Mouse (Mus musculus) CH12.LX (cell line): ENCODE measurements around the gene Pde1c. TPM values are rescaled to one million over a fixed set of nuclear protein-coding genes. Genes with fewer than 3 reads are reported as not detected.

Experiments used
- DNase-seq: peaks from one replicate; pipeline ENCODE4 v3.0.0-alpha.2; 2013; ENCODE audit errors: extremely low read depth
- H3K27ac ChIP-seq: 2 replicates; pipeline ENCODE4 v1.5.1; 2012; ENCODE audit warnings: low read depth, mild to moderate bottlenecking, control low read depth, moderate library complexity; ENCODE audit not compliant: insufficient read depth
- H3K27me3 ChIP-seq: replicated peaks from 2 replicates; pipeline ENCODE3; 2012; ENCODE audit warnings: inconsistent platforms
- H3K36me3 ChIP-seq, 2 experiments: replicated peaks in 1 of 2; 2 replicates each; pipeline versions ENCODE3 to v1.6.1; 2012; ENCODE audit warnings: inconsistent platforms in 1 of 2, low read length in 1 of 2, mild to moderate bottlenecking in 1 of 2, mixed read lengths in 1 of 2, moderate library complexity in 1 of 2; ENCODE audit not compliant: control insufficient read depth in 1 of 2, insufficient read depth in 1 of 2
- H3K4me1 ChIP-seq, 2 experiments: 2 replicates each; pipeline ENCODE4 v1.6.1; 2012; ENCODE audit warnings: inconsistent platforms in 1 of 2, moderate library complexity in 1 of 2; ENCODE audit not compliant: insufficient read depth in 2 of 2, control insufficient read depth in 1 of 2
- H3K4me2 ChIP-seq: 2 replicates; pipeline ENCODE4 v1.6.1; 2012; ENCODE audit warnings: low read depth, mild to moderate bottlenecking, control low read depth; ENCODE audit not compliant: poor library complexity, insufficient read depth, severe bottlenecking
- H3K4me3 ChIP-seq, 3 experiments: fragments of 150-350 bp in 1 of 3; sonication (generic) in 1 of 3; replicated peaks in 1 of 3; 2 replicates each; pipeline versions ENCODE3 to v1.5.1; 2011 to 2012; ENCODE audit warnings: low read depth in 2 of 3, low read length in 2 of 3, mild to moderate bottlenecking in 2 of 3, moderate library complexity in 2 of 3, control low read depth in 1 of 3, improper control_type of control experiment in 1 of 3, inconsistent platforms in 1 of 3, mixed read lengths in 1 of 3; ENCODE audit not compliant: poor library complexity in 1 of 3
- H3K79me2 ChIP-seq: replicated peaks from 2 replicates; pipeline ENCODE4 v1.6.1; 2012; ENCODE audit warnings: mild to moderate bottlenecking, moderate library complexity; ENCODE audit not compliant: control insufficient read depth, poor library complexity, insufficient read depth, severe bottlenecking; ENCODE audit errors: extremely low read depth
- H3K9ac ChIP-seq: 2 replicates; pipeline ENCODE4 v1.6.1; 2012; ENCODE audit warnings: low read depth, mild to moderate bottlenecking, control low read depth, moderate library complexity; ENCODE audit not compliant: insufficient read depth
- H3K9me3 ChIP-seq: replicated peaks from 2 replicates; pipeline ENCODE3; 2012; ENCODE audit warnings: low read length, inconsistent platforms, mixed read lengths
- BHLHE40 ChIP-seq: IDR thresholded peaks from 2 replicates; pipeline ENCODE4 v1.6.1; 2011; ENCODE audit warnings: mild to moderate bottlenecking, low read depth, low read length, improper control_type of control experiment
- CHD1 ChIP-seq: IDR thresholded peaks from 2 replicates; pipeline ENCODE4 v1.6.1; 2012; ENCODE audit warnings: low read depth, low read length, improper control_type of control experiment, inconsistent platforms
- CHD2 ChIP-seq: IDR thresholded peaks from 2 replicates; pipeline ENCODE4 v1.6.1; 2011; ENCODE audit warnings: low read length, improper control_type of control experiment
- CTCF ChIP-seq, 2 experiments: IDR thresholded peaks in 1 of 2; conservative IDR thresholded peaks in 1 of 2; 2 replicates each; pipeline ENCODE4 v1.5.1; 2011 to 2012; ENCODE audit warnings: low read depth in 2 of 2, low read length in 2 of 2, improper control_type of control experiment in 1 of 2, inconsistent platforms in 1 of 2, mild to moderate bottlenecking in 1 of 2, moderate library complexity in 1 of 2
- E2F4 ChIP-seq: IDR thresholded peaks from 2 replicates; pipeline ENCODE4 v1.6.1; 2011; ENCODE audit warnings: low read depth, low read length, improper control_type of control experiment; ENCODE audit not compliant: insufficient replicate concordance
- ELF1 ChIP-seq: IDR thresholded peaks from 2 replicates; pipeline ENCODE4 v1.6.1; 2014; ENCODE audit warnings: low read depth, mild to moderate bottlenecking, inconsistent platforms, low read length, improper control_type of control experiment
- EP300 ChIP-seq: IDR thresholded peaks from 2 replicates; pipeline ENCODE4 v1.6.1; 2011; ENCODE audit warnings: low read length, improper control_type of control experiment
- GABPA ChIP-seq: IDR thresholded peaks from 2 replicates; pipeline ENCODE4 v1.6.1; 2012; ENCODE audit warnings: low read depth, low read length, improper control_type of control experiment, inconsistent platforms; ENCODE audit not compliant: insufficient replicate concordance
- HCFC1 ChIP-seq: IDR thresholded peaks from 2 replicates; pipeline ENCODE4 v1.6.1; 2012; ENCODE audit warnings: low read depth, mild to moderate bottlenecking, inconsistent platforms, low read length, improper control_type of control experiment
- JUN ChIP-seq: IDR thresholded peaks from 2 replicates; pipeline ENCODE4 v1.6.1; 2011; ENCODE audit warnings: low read depth, mild to moderate bottlenecking, low read length, improper control_type of control experiment, moderate library complexity; ENCODE audit not compliant: insufficient read depth
- KAT2A ChIP-seq: IDR thresholded peaks from 2 replicates; pipeline ENCODE4 v1.6.1; 2012; ENCODE audit warnings: low read length, improper control_type of control experiment, inconsistent platforms; ENCODE audit not compliant: insufficient replicate concordance
- MAFK ChIP-seq: IDR thresholded peaks from 2 replicates; pipeline ENCODE4 v1.6.1; 2011; ENCODE audit warnings: low read length, improper control_type of control experiment; ENCODE audit not compliant: insufficient replicate concordance
- MAX ChIP-seq: IDR thresholded peaks from 2 replicates; pipeline ENCODE4 v1.6.1; 2011; ENCODE audit warnings: low read length, improper control_type of control experiment
- MAZ ChIP-seq: IDR thresholded peaks from 2 replicates; pipeline ENCODE4 v1.6.1; 2012; ENCODE audit warnings: low read depth, mild to moderate bottlenecking, inconsistent platforms, low read length, improper control_type of control experiment, moderate library complexity
- MYC ChIP-seq: IDR thresholded peaks from 2 replicates; pipeline ENCODE4 v1.6.1; 2011; ENCODE audit warnings: low read depth, mild to moderate bottlenecking, improper control_type of control experiment, low read length
- PAX5 ChIP-seq: IDR thresholded peaks from 2 replicates; pipeline ENCODE4 v1.6.1; 2012; ENCODE audit warnings: low read length, inconsistent platforms, mixed read lengths
- POLR2A ChIP-seq: IDR thresholded peaks from 2 replicates; pipeline ENCODE4 v1.6.1; 2011; ENCODE audit warnings: low read depth, mild to moderate bottlenecking, improper control_type of control experiment, low read length
- POLR2AphosphoS2 ChIP-seq: IDR thresholded peaks from 2 replicates; pipeline ENCODE4 v1.6.1; 2011; ENCODE audit warnings: low read depth, low read length, improper control_type of control experiment
- RAD21 ChIP-seq: IDR thresholded peaks from 2 replicates; pipeline ENCODE4 v1.6.1; 2011; ENCODE audit warnings: low read depth, mild to moderate bottlenecking, low read length, improper control_type of control experiment, moderate library complexity
- RCOR1 ChIP-seq: conservative IDR thresholded peaks from 2 replicates; pipeline ENCODE4 v1.6.1; 2012; ENCODE audit warnings: low read depth, mild to moderate bottlenecking, inconsistent platforms, low read length, improper control_type of control experiment
- SMC3 ChIP-seq: IDR thresholded peaks from 2 replicates; pipeline ENCODE4 v1.6.1; 2011; ENCODE audit warnings: low read depth, low read length, improper control_type of control experiment
- TCF12 ChIP-seq: IDR thresholded peaks from 2 replicates; pipeline ENCODE4 v1.6.1; 2014; ENCODE audit warnings: low read depth, mild to moderate bottlenecking, inconsistent platforms, low read length, improper control_type of control experiment
- USF1 ChIP-seq: IDR thresholded peaks from 2 replicates; pipeline ENCODE4 v1.6.1; 2014; ENCODE audit warnings: low read depth, mild to moderate bottlenecking, inconsistent platforms, low read length, improper control_type of control experiment
- USF2 ChIP-seq: conservative IDR thresholded peaks from 2 replicates; pipeline ENCODE4 v1.6.1; 2011; ENCODE audit warnings: low read depth, low read length, improper control_type of control experiment
- ZC3H11A ChIP-seq: IDR thresholded peaks from 2 replicates; pipeline ENCODE4 v1.6.1; 2012; ENCODE audit warnings: low read depth, mild to moderate bottlenecking, inconsistent platforms, low read length, improper control_type of control experiment
- ZKSCAN1 ChIP-seq: IDR thresholded peaks from 2 replicates; pipeline ENCODE4 v1.6.1; 2012; ENCODE audit warnings: low read depth, inconsistent platforms, low read length, improper control_type of control experiment, borderline replicate concordance
- dilution Hi-C: fragments of 300-500 bp; cut with MboI; formaldehyde crosslinking; loops from 2 replicates; pipeline ENCODE4 v1.14.3; 2020; ENCODE audit warnings: low sequenced_read_pairs; ENCODE audit not compliant: extremely low pct_unique_long_range_greater_than_20kb, extremely low pct_ligation_motif_present
- in situ Hi-C: fragments of 300-500 bp; cut with MboI; formaldehyde crosslinking; loops from 3 replicates; pipeline ENCODE4 v1.14.3; 2019; ENCODE audit warnings: low sequenced_read_pairs, low pct_ligation_motif_present, low pct_unique_long_range_greater_than_20kb, mixed read lengths
- polyA plus RNA-seq: library from polyadenylated mRNA; unstranded; fragments of >175 nt; gene quantifications from 2 replicates; pipeline ENCODE4 v1.2.1, GENCODE M21; 2012; ENCODE audit warnings: low read depth; ENCODE audit not compliant: insufficient read length
- total RNA-seq, 2 experiments: library from RNA; depleted of rRNA; stranded (reverse); fragments of 300-350 nt in 1 of 2; fragments of >200 nt in 1 of 2; gene quantifications; 2 replicates each; pipeline ENCODE4 v1.2.3; 2012 to 2014

The Pde1c gene
- total and polyA plus RNA-seq, 3 experiments: 2.3 to 3.8 (median 2.4) TPM

DNA sequence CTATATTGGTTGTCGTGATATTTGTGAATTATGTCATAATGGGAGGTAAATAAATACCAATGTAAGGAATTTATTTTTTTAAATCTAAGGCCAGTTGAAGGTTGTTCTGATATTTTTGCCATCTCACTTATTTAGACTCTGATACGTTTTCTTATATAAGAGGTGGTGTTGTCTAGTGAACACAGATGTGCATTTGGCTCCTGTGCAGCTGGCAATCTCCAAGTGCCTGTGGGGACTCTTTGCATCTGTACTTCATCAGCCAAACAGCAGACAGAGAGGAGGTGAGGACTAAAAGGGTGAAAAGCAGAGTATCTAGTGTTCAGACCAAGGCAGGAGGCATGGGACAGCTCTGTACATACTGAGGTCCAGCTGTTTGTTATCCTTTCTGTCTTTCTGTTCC is 536.7 kb downstream of the Pde1c start:
- H3K36me3 ChIP-seq: no peaks in the 10 kb centered on the region
- in situ Hi-C loops: no loop called here
- no peaks in the 10 kb centered on the region for H3K79me2 ChIP-seq
- H3K27me3 ChIP-seq: no peaks in the 10 kb centered on the region
- H3K27ac ChIP-seq: no peak overlapping the region
- H3K4me2 ChIP-seq: no peak overlapping the region
- H3K9ac ChIP-seq: no peak overlapping the region
- no peak for DNase-seq
- dilution Hi-C loops: no loop called here
- peaks cover 2 to 19% of the 10 kb centered on the region in 2 experiments; a peak in 3 of 4 replicates for H3K4me1 ChIP-seq
- no peak overlapping the region for H3K4me3 ChIP-seq
- TF ChIP-seq POLR2AphosphoS2 (no peak), CHD2 (no peak), CHD1 (no peak), USF1 (no peak), BHLHE40 (no peak), MAFK (no peak), MAZ (no peak), USF2 (no peak), MYC (no peak), PAX5 (no peak), RAD21 (no peak), ZC3H11A (no peak), MAX (no peak), ZKSCAN1 (no peak), TCF12 (no peak), JUN (no peak), EP300 (no peak)
- H3K9me3 ChIP-seq: no peaks in the 10 kb centered on the region

DNA sequence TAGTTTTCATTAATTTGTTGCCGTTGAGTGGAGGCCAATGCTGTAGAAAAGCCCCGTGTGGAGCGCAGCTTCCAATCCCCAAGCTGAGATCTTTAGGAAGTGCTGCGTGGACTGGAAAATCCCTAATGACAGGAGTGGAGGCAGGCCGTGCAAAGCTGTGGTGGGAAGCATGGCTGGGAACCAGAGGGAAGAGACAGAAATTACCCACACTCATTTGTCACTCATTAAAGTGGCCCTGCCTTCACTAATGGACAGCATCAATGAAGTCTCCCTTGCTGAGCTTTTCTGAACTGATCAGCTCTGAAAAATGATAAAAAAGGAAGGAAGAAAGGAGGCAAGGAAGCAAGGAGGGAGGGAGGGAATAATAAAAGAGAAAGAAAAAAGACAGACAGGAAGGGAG is 538.9 kb downstream of the Pde1c start:
- dilution Hi-C loops: no loop called here
- no peaks in the 10 kb centered on the region for H3K79me2 ChIP-seq
- no peaks in the 10 kb centered on the region for H3K9me3 ChIP-seq
- no peaks in the 10 kb centered on the region for H3K27me3 ChIP-seq
- no peaks in the 10 kb centered on the region for H3K36me3 ChIP-seq
- H3K4me1 ChIP-seq: peaks cover under 1 to 17% of the 10 kb centered on the region in 2 experiments; a peak in 3 of 4 replicates
- H3K27ac ChIP-seq: no peak overlapping the region
- no peak overlapping the region for H3K9ac ChIP-seq
- no peak for DNase-seq
- H3K4me2 ChIP-seq: no peak overlapping the region
- in situ Hi-C loops: no loop called here
- TF ChIP-seq KAT2A (no peak), ELF1 (no peak), PAX5 (no peak), RAD21 (no peak), RCOR1 (no peak), USF2 (no peak), CTCF (conservative IDR thresholded peaks at IDR 0.05 in 1 of 2, IDR thresholded peaks at IDR 0.05 in 1 of 2; ENCODE audit: low read depth in 2 of 2, low read length in 2 of 2) (no peak), SMC3 (no peak), EP300 (no peak), MAX (no peak), POLR2AphosphoS2 (no peak), CHD2 (no peak), ZC3H11A (no peak), E2F4 (no peak), POLR2A (no peak), MAZ (no peak), GABPA (no peak), HCFC1 (no peak), MYC (no peak), TCF12 (no peak)
- no peak overlapping the region for H3K4me3 ChIP-seq
